Mouse (Mus musculus) stomach, postnatal 0 days (tissue): Measurements from ENCODE around the gene Ccdc183.

ENCODE experiments used
- CTCF ChIP-seq: IDR thresholded peaks from 2 replicates; pipeline ENCODE4 v1.5.1; 2016; ENCODE audit warnings: antibody characterized with exemption, low read depth, mild to moderate bottlenecking, moderate library complexity
- EP300 ChIP-seq: optimal IDR thresholded peaks from 2 replicates; pipeline ENCODE3; 2016; ENCODE audit warnings: antibody characterized with exemption

- no peak for TF ChIP-seq CTCF
- TF ChIP-seq EP300 = no peak
These were observed 46.6 kb upstream of the Ccdc183 start for GRCm38 (mm10) chr2:25664125-25664524.
